Mouse (Mus musculus) retina, embryonic 14.5 days (tissue): ENCODE data around the gene Nlrp5.
"Not testable (repeated sequence)": the region's sequence is repeated elsewhere in the genome, so short reads cannot be mapped to it uniquely, and the experiment has no call there.

Source experiments
- DNase-seq: peaks from one replicate; pipeline ENCODE4 v3.0.0-alpha.2; 2015; ENCODE audit warnings: low spot score

Gene Nlrp5

DNA sequence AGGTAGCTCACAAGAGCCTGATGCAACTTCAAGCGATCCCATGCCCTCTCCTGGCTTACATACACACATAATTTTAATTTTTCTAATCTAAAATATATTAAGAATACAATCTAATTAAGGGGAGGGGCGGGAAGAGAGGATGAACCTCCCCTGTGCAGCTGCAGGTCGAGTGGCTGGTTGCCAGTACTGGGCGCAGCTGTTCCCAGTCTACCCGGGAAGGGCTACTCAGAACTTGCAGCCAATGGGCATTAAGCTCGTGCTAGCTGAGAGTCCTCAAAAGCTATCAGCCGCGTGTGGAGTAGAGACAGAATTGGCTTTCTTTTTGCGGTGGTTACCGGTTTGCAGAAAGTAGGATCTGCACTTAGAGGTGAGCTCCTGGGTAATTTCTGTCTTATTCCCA is at the start of gene Nlrp5:
Nlrp5 (plus strand) TSS at position 301 of the 400 bp plus-strand sequence.
- DNase-seq = no peak

DNA sequence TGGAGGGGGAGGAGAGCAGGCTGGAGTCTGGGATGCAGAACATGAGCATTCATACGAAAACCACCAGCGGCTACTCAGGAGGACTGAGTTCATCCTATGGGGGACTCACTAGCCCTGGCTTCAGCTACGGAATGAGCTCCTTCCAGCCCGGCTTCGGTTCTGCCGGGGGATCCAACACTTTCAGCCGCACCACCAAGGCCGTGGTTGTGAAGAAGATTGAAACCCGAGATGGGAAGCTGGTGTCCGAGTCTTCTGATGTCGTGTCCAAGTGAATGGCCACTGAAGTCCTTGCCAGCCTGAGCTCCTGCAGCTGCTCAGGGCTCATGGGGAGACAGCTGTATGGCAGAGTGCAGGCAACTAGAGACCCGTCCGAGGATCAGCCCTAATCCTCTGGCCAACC is 27.4 kb upstream of the Nlrp5 start:
- not testable (repeated sequence) for DNase-seq

GRCm38 (mm10) chr7:23470201-23470600 is 84.5 kb downstream of the Nlrp5 start:
- not testable (repeated sequence) for DNase-seq

- DNase-seq = not testable (repeated sequence)
These were observed 85.1 kb downstream of the Nlrp5 start for GRCm38 (mm10) chr7:23470832-23471231.

DNA sequence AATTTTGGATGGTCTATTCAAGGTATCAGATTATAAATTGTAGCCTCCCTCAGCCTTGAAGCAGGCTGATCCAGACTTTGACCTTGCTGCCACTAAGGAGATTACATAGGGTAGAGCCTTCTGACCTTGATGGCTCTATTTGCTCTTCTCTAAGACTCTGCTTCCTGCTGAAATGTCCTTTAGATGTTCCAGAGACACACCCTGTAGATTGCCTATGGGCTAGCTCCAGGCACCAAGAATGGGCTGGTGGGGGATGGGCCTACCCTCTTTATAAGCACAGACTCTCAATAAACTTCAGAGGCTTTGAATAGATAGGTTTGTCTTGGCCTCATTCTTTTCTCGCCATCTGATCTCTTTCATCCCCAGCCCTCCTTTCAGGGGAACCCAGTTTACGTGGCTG is 87.2 kb downstream of the Nlrp5 start:
- not testable (repeated sequence) for DNase-seq
